Mouse (Mus musculus) stomach, embryonic 16.5 days (tissue): ENCODE data around the gene Hist1h3c. TPM values are rescaled to one million over a fixed set of nuclear protein-coding genes. Genes with fewer than 3 reads are reported as not detected.
"Not testable (repeated sequence)": the region's sequence is repeated elsewhere in the genome, so short reads cannot be mapped to it uniquely, and the experiment has no call there.

Source experiments
- ATAC-seq: fragments of 200-750 bp; cut with Nextera tagmentation; 2 replicates; pipeline ENCODE4 v1.8.0; 2017; ENCODE audit warnings: moderate number of reproducible peaks, moderate TSS enrichment; ENCODE audit not compliant: insufficient read depth, low FRiP score
- H3K27ac ChIP-seq: fragments of 300-500 bp; sonication (generic); 2 replicates; pipeline ENCODE4 v1.5.1; 2014; ENCODE audit warnings: low read length
- H3K27me3 ChIP-seq: fragments of 300-500 bp; sonication (generic); 2 replicates; pipeline ENCODE4 v1.6.1; 2014; ENCODE audit warnings: low read length, control low read depth, mixed read lengths; ENCODE audit not compliant: control insufficient read depth, insufficient read depth
- H3K36me3 ChIP-seq: fragments of 300-500 bp; sonication (generic); 2 replicates; pipeline ENCODE4 v1.6.1; 2014; ENCODE audit warnings: low read length; ENCODE audit not compliant: control insufficient read depth, insufficient read depth
- H3K4me1 ChIP-seq: fragments of 300-500 bp; sonication (generic); 2 replicates; pipeline ENCODE4 v1.6.1; 2014; ENCODE audit warnings: low read length, control low read depth, mixed read lengths; ENCODE audit not compliant: control insufficient read depth, insufficient read depth
- H3K4me2 ChIP-seq: fragments of 300-500 bp; sonication (generic); 2 replicates; pipeline ENCODE4 v1.6.1; 2014; ENCODE audit warnings: low read depth, low read length, mixed read lengths
- H3K4me3 ChIP-seq: fragments of 300-500 bp; sonication (generic); replicated peaks from 2 replicates; pipeline ENCODE4 v1.5.1; 2014; ENCODE audit warnings: mild to moderate bottlenecking, low read length
- H3K9ac ChIP-seq: fragments of 300-500 bp; sonication (generic); 2 replicates; pipeline ENCODE4 v1.6.1; 2014; ENCODE audit warnings: low read length
- H3K9me3 ChIP-seq: fragments of 300-500 bp; sonication (generic); replicated peaks from 2 replicates; pipeline ENCODE4 v1.6.1; 2016; ENCODE audit warnings: low read length, control low read depth; ENCODE audit not compliant: control insufficient read depth
- WGBS: fragments of 180-500 bp; shearing (Covaris S2); extraction: QIAGEN DNeasy Blood & Tissue Kit; methylation state at CpG from one replicate; pipeline ENCODE4 v1.1.7; 2014; 5-methylcytosine and 5-hydroxymethylcytosine counted together
- polyA plus RNA-seq: library from polyadenylated mRNA; unstranded; fragments of >200 nt; fragmentation: Nextera tagmentation; extraction: Ambion mirVana; gene quantifications from 2 replicates; pipeline ENCODE4 v1.2.1, GENCODE M21; 2015

Gene Hist1h3c
- polyA plus RNA-seq, 1 experiment from 2014 or later = 3.1 TPM

DNA sequence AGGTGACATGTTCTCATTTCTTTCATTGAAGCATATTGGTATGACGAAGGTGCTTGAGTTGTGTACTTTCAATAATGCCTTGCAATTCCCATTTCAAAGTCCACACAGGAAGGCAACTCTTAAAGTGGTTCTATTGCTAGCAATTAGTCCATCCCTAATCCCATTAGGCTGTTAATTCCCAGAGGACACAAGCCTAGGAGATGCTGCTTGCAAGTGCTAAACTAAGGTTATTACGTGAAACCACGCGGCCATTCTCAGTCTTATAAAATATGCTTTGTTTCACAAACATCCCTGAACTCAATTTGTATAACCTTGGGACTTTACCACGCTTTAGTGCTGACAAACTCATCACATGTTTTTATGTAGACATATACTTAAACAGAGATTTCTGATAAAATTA lies 8.3 kb downstream of the Hist1h3c start:
- H3K4me2 ChIP-seq = no peak overlapping the region
- H3K4me3 ChIP-seq = no peak overlapping the region
- 87% methylated on average over 5 of the region's 5 CpGs for WGBS
- H3K9ac ChIP-seq = no peak overlapping the region
- no peaks in the 10 kb centered on the region for H3K27me3 ChIP-seq
- no peak overlapping the region for H3K27ac ChIP-seq
- no peak for ATAC-seq
- H3K4me1 ChIP-seq = peaks cover 13% of the 10 kb centered on the region; the same call in 1 of the 2 replicates
- no peaks in the 10 kb centered on the region for H3K9me3 ChIP-seq
- H3K36me3 ChIP-seq = no peaks in the 10 kb centered on the region

DNA sequence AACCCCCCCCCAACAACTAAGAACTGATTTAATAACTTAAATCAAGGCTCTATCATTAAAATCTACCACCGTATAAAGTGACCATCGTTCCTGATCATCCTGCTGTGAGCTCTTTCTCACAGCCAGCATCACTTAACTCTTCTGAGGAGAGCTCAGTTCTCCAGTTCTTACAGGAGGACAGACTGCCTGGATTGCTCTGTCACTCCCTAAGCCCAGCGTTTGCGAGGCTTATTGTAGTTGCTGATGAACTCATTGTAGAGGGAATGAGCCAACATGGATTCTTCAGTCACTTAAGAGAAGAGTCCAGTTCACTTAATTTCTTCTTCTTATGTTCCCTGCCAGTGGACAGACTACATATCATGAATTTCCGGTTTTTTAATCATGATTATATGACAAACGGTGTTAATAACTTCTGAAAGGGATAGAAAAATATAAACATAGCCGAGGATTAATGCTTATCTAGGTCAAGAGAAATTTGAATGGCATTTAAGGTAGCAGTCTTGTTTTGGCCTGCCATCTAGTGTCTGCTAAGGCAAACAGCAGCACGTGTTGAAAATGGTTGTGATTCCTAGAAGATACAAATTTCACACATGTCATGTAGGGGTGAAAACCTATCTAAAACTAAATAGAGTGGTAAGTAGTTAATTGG lies 13.1 kb downstream of the Hist1h3c start:
- H3K4me1 ChIP-seq = no peaks in the 10 kb centered on the region
- ATAC-seq = no peak
- no peak overlapping the region for H3K4me2 ChIP-seq
- H3K27me3 ChIP-seq = no peaks in the 10 kb centered on the region
- H3K9me3 ChIP-seq = no peaks in the 10 kb centered on the region
- H3K9ac ChIP-seq = no peak overlapping the region
- 22% methylated on average over 8 of the region's 8 CpGs for WGBS
- no peak overlapping the region for H3K4me3 ChIP-seq
- H3K36me3 ChIP-seq = no peaks in the 10 kb centered on the region
- H3K27ac ChIP-seq = no peak overlapping the region

DNA sequence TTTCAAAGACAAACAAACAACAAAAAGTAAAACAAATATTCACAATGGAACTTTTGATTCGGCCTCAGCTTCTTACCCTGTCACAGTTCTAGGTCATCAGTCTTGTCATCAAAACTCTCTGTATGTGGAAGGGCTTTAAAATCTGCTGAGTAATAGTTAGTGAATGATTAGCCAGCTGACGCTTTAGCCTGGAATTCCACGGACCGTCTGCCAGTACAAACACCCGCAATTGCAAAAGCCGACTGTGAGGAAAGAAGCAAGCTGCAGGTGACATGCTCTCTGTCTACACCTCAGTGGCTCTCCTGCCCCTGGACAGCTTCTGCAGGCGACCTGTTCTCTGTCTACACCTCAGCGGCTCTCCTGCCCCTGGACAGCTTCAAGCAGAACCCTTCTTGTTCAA lies 14.9 kb downstream of the Hist1h3c start:
- ATAC-seq = peak; percentile 66; the same call in 1 of the 2 replicates
- Histone ChIP-seq H3K9ac (no peak overlapping the region), H3K9me3 (no peaks in the 10 kb centered on the region), H3K27ac (no peak overlapping the region), H3K4me2 (no peak overlapping the region), H3K36me3 (no peaks in the 10 kb centered on the region), H3K27me3 (no peaks in the 10 kb centered on the region), H3K4me3 (no peak overlapping the region), H3K4me1 (no peaks in the 10 kb centered on the region)
- WGBS = 22% methylated on average over 8 of the region's 8 CpGs

DNA sequence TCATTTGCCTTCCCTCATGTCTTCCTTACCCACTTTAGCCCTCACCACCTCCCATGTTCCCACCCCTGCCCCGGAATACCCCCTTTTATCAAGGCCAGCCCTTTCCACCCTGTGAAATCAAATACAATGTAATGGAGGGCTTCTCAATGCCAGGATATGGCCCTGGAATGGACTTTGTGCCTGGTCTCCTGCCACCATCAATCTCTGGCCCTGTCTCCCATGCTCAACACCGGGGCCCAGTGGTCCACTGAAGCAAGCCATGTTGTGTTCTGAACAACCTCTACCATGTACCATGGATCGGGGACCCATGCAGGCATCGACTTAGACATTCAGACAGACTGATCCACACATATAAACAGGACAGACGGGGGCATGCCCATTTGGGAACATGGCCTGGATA lies 15.7 kb downstream of the Hist1h3c start:
- H3K27ac ChIP-seq = no peak overlapping the region
- no peaks in the 10 kb centered on the region for H3K27me3 ChIP-seq
- no peaks in the 10 kb centered on the region for H3K9me3 ChIP-seq
- H3K4me1 ChIP-seq = no peaks in the 10 kb centered on the region
- H3K4me2 ChIP-seq = no peak overlapping the region
- no peaks in the 10 kb centered on the region for H3K36me3 ChIP-seq
- WGBS = 88% methylated on average over 5 of the region's 5 CpGs
- H3K4me3 ChIP-seq = no peak overlapping the region
- ATAC-seq = no peak
- no peak overlapping the region for H3K9ac ChIP-seq

DNA sequence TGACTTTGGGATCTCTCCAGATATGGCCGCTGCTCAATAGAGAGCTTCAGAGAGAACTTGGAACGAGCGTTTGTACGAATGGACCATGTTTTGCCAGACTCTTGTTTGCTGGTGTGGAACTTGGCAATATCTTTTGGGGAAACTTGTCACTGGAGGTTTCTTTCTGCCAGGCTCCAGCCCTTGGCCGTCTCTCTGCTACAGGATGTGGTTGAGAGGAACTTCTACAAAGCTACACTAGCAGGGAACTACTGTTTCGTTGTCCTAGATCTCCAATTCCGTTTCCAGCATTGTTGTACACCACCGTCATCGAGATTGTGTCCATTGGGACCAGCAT lies 16.2 kb downstream of the Hist1h3c start:
- WGBS = 87% methylated on average over 9 of the region's 9 CpGs
- H3K27me3 ChIP-seq = no peaks in the 10 kb centered on the region
- H3K36me3 ChIP-seq = no peaks in the 10 kb centered on the region
- no peaks in the 10 kb centered on the region for H3K9me3 ChIP-seq
- H3K9ac ChIP-seq = no peak overlapping the region
- ATAC-seq = no peak
- H3K27ac ChIP-seq = no peak overlapping the region
- no peaks in the 10 kb centered on the region for H3K4me1 ChIP-seq
- no peak overlapping the region for H3K4me2 ChIP-seq
- no peak overlapping the region for H3K4me3 ChIP-seq

DNA sequence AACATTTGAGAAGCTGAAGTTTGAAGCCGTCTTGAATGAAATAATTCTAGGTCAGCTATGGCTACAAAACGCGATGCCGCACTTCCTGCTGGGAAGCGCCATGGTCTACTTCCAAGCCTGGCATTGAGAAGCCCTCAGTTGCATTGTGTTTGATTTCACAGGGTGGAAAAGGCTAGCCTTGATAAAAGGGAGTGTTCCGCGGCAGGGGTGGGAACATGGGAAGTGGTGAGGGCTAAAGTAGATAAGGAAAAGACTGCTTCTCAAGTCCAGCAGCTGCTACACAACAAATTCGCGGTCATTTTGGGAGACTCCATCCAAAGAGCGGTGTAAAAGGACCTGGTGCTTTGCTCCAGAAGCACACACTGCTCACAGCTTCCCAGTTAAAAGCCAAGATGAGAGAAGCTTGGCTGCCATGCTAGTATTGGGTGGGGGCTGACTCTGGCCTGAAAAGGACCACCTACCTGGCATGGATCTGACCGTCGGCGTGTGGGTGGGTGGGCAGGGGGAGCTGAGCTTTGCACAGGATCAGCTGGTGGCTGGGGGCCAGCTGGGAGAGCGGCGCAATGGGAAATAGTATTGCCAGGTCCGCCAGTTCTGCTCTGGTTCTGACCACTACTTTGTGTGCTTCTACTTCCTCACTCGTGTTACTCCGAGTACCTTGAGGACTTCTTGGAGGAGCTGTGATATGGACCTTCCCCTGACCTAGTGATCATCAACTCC lies 16.8 kb downstream of the Hist1h3c start:
- Histone ChIP-seq H3K36me3 (no peaks in the 10 kb centered on the region), H3K4me3 (no peak overlapping the region), H3K27me3 (no peaks in the 10 kb centered on the region), H3K9ac (no peak overlapping the region), H3K9me3 (no peaks in the 10 kb centered on the region), H3K27ac (no peak overlapping the region), H3K4me2 (no peak overlapping the region), H3K4me1 (no peaks in the 10 kb centered on the region)
- ATAC-seq = no peak
- WGBS = 84% methylated on average over 18 of the region's 18 CpGs

DNA sequence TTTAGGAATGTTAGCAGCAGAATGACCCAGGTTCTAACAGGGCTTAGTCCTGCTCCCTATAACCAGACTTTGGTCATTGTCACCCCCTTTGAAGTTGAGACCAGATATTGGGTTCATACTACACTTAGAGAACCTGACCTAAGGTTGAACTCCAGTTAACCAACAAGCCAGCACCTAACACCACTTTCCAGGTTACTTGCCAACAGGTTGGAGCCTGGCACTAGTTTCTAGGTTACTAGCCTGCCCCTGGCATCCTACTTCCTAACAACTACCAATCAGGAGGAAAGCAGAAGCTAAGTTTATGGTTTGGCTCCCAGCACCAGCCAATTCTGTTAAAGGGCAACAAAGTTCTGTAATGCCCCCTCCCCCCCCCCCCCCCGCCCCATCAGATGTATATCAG lies 20.2 kb downstream of the Hist1h3c start:
- 80% methylated on average over 1 of the region's 1 CpGs for WGBS
- no peak overlapping the region for H3K27ac ChIP-seq
- no peaks in the 10 kb centered on the region for H3K4me1 ChIP-seq
- no peaks in the 10 kb centered on the region for H3K27me3 ChIP-seq
- no peak overlapping the region for H3K9ac ChIP-seq
- no peak overlapping the region for H3K4me3 ChIP-seq
- no peak for ATAC-seq
- H3K36me3 ChIP-seq = no peaks in the 10 kb centered on the region
- H3K9me3 ChIP-seq = no peaks in the 10 kb centered on the region
- no peak overlapping the region for H3K4me2 ChIP-seq

DNA sequence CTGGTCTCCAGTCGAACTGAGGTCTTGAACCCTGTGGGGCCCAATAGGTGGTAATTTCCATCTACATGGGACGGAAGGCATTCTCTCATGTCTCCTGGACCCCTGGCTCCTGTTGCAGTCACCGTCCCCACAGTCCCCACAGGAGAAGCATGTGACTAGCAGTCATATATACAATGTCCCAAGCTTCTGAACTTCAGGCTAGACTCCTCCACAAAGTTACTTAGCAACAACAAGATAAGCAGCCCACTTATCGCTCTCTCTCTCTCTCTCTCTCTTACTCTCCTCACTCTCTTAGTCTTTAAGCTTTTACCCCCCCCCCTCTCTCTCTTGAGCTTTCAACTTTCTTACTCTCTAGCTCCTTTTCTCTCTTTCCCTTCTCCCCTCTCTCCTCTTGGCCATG lies 21.2 kb downstream of the Hist1h3c start:
- WGBS = 61% methylated on average over 4 of the region's 4 CpGs
- Histone ChIP-seq H3K27me3 (no peaks in the 10 kb centered on the region), H3K36me3 (no peaks in the 10 kb centered on the region), H3K9ac (no peak overlapping the region), H3K9me3 (no peaks in the 10 kb centered on the region), H3K4me2 (no peak overlapping the region), H3K4me3 (no peak overlapping the region), H3K27ac (no peak overlapping the region), H3K4me1 (no peaks in the 10 kb centered on the region)
- ATAC-seq = peak; percentile 29; the same call in 1 of the 2 replicates

DNA sequence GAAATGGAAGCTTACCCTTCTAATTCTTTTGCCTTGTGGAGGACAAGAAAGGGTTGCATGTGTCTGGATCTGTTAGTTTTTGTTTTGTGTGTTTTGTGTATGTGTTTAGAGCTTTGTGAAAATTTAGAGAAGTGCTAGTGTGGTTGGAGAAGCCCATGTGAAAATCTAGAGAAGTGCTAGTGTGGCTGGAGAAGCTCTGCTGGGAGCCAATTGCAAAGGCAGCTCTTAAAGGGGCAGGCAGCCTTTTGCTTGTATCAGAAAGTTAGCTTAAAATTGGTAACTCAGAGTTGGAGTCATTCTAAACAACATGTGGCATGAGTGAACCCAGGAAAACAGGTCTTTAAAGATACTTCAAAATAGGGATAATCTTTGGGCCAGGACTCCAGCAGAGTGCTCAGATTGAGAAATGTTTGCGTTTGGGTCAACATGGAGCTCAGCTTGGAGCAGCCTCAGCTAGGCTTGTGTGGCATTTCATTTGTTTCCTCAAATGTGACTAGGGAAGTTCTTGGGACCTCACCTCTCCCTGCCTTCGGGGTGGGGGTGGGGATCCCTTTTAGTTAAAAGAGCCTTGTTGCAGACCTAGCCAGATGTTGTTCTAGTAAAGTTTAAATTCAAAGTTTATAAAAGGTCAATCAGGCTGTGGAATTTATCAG lies 27.7 kb downstream of the Hist1h3c start:
- H3K4me1 ChIP-seq, H3K4me3 ChIP-seq, H3K27ac ChIP-seq, ATAC-seq, H3K4me2 ChIP-seq, H3K36me3 ChIP-seq, H3K9ac ChIP-seq, H3K9me3 ChIP-seq, H3K27me3 ChIP-seq: not testable (repeated sequence)
- WGBS = 8% methylated on average over 2 of the region's 2 CpGs
